Mouse (Mus musculus) heart, embryonic 14.5 days (tissue): ENCODE data around the gene Grik2. TPM values are rescaled to one million over a fixed set of nuclear protein-coding genes. Genes with fewer than 3 reads are reported as not detected.
"Not testable (repeated sequence)": the region's sequence is repeated elsewhere in the genome, so short reads cannot be mapped to it uniquely, and the experiment has no call there.

Experiments
- ATAC-seq: fragments of 200-750 bp; cut with Nextera tagmentation; 2 replicates; pipeline ENCODE4 v1.8.0; 2017; ENCODE audit warnings: low read depth, moderate TSS enrichment; ENCODE audit not compliant: insufficient number of reproducible peaks, insufficient read depth, low FRiP score
- H3K27ac ChIP-seq, 2 experiments: fragments of 200-500 bp in 1 of 2; fragments of 300-500 bp in 1 of 2; sonication (generic) in 1 of 2; replicated peaks in 1 of 2; 2 replicates each; pipeline ENCODE4 v1.5.1; 2012 to 2014; ENCODE audit warnings: low read depth in 2 of 2, low read length in 2 of 2, control low read depth in 1 of 2, mild to moderate bottlenecking in 1 of 2, mixed read lengths in 1 of 2; ENCODE audit not compliant: control insufficient read depth in 1 of 2, insufficient read depth in 1 of 2
- H3K27me3 ChIP-seq: fragments of 300-500 bp; sonication (generic); 2 replicates; pipeline ENCODE4 v1.6.1; 2014; ENCODE audit warnings: mild to moderate bottlenecking, low read length, control low read depth; ENCODE audit not compliant: control insufficient read depth, insufficient read depth
- H3K36me3 ChIP-seq: fragments of 300-500 bp; sonication (generic); 2 replicates; pipeline ENCODE4 v1.6.1; 2014; ENCODE audit warnings: mild to moderate bottlenecking, control low read depth, low read length, mixed read lengths; ENCODE audit not compliant: control insufficient read depth, insufficient read depth
- H3K4me1 ChIP-seq, 2 experiments: fragments of 200-500 bp in 1 of 2; fragments of 300-500 bp in 1 of 2; sonication (generic) in 1 of 2; 2 replicates each; pipeline ENCODE4 v1.6.1; 2012 to 2014; ENCODE audit warnings: low read length in 2 of 2, control low read depth in 1 of 2, mixed read lengths in 1 of 2; ENCODE audit not compliant: control insufficient read depth in 2 of 2, insufficient read depth in 2 of 2
- H3K4me2 ChIP-seq: fragments of 300-500 bp; sonication (generic); 2 replicates; pipeline ENCODE4 v1.6.1; 2014; ENCODE audit warnings: mild to moderate bottlenecking, low read length
- H3K4me3 ChIP-seq, 2 experiments: fragments of 200-500 bp in 1 of 2; fragments of 300-500 bp in 1 of 2; sonication (generic) in 1 of 2; 2 replicates each; pipeline ENCODE4 v1.5.1; 2012 to 2014; ENCODE audit warnings: low read length in 2 of 2, mild to moderate bottlenecking in 2 of 2, control low read depth in 1 of 2, low read depth in 1 of 2, moderate library complexity in 1 of 2; ENCODE audit not compliant: control insufficient read depth in 1 of 2, insufficient read depth in 1 of 2
- H3K9ac ChIP-seq: fragments of 300-500 bp; sonication (generic); 2 replicates; pipeline ENCODE4 v1.6.1; 2014; ENCODE audit warnings: mild to moderate bottlenecking, low read length
- H3K9me3 ChIP-seq: fragments of 300-500 bp; sonication (generic); 2 replicates; pipeline ENCODE4 v1.6.1; 2016; ENCODE audit warnings: low read length, control low read depth; ENCODE audit not compliant: control insufficient read depth
- WGBS: fragments of 180-500 bp; shearing (Covaris S2); extraction: QIAGEN DNeasy Blood & Tissue Kit; methylation state at CpG from one replicate; pipeline ENCODE4 v1.1.7; 2014; 5-methylcytosine and 5-hydroxymethylcytosine counted together
- polyA plus RNA-seq: library from polyadenylated mRNA; unstranded; fragments of >200 nt; fragmentation: Nextera tagmentation; extraction: Ambion mirVana; gene quantifications from 2 replicates; pipeline ENCODE4 v1.2.1, GENCODE M21; 2014

Grik2 gene
- polyA plus RNA-seq, 1 experiment from 2014 or later: 1.9 TPM

DNA sequence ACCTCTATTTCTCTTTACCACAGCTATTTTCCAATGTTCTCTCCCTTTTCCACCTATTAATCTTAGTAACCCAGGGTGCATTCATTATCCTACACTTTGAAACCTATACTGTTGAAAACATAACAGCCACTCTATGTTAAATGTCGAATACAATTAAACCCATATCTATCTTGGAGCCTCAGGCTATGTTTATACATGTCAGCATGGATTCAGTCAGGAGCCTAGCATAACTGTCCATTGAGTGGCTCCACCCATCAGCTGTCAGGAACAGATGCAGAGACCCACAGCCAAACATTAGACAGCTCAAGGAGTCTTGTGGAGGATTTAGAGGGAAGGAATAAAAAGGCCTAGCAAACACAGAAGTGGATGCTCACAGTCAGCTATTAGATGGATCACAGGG, 347.2 kb downstream of the Grik2 start:
- Histone ChIP-seq H3K27ac (no peak overlapping the region), H3K4me2 (no peak overlapping the region), H3K4me1 (no peaks in the 10 kb centered on the region), H3K9me3 (no peaks in the 10 kb centered on the region), H3K36me3 (no peaks in the 10 kb centered on the region), H3K4me3 (no peak overlapping the region), H3K27me3 (no peaks in the 10 kb centered on the region), H3K9ac (no peak overlapping the region)
- no peak for ATAC-seq
- 65% methylated on average over 1 of the region's 1 CpGs for WGBS

DNA sequence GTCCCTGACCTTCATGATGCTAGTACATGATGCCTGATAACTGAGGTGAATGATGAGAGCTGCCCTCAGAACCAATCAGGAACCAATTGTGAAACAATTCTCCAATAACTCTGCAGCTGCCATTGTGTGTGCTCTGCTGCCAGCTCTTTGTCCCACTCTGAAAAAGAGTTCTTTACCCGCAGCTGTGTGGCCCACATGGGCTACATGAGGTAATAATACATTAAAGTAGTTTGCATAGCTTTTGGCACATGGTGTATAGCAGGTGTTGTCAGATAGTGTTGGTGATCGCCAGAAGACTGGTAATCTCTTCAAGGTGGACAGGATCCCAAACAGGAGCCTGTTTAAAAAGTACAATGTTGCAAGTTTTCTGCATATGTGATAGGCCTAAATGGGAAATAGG, 351.5 kb downstream of the Grik2 start:
- H3K4me3 ChIP-seq: no peak overlapping the region
- no peak overlapping the region for H3K4me2 ChIP-seq
- no peak overlapping the region for H3K9ac ChIP-seq
- H3K27me3 ChIP-seq: no peaks in the 10 kb centered on the region
- no peaks in the 10 kb centered on the region for H3K9me3 ChIP-seq
- H3K36me3 ChIP-seq: no peaks in the 10 kb centered on the region
- no peaks in the 10 kb centered on the region for H3K4me1 ChIP-seq
- no peak overlapping the region for H3K27ac ChIP-seq
- no peak for ATAC-seq
- 64% methylated on average over 2 of the region's 2 CpGs for WGBS

DNA sequence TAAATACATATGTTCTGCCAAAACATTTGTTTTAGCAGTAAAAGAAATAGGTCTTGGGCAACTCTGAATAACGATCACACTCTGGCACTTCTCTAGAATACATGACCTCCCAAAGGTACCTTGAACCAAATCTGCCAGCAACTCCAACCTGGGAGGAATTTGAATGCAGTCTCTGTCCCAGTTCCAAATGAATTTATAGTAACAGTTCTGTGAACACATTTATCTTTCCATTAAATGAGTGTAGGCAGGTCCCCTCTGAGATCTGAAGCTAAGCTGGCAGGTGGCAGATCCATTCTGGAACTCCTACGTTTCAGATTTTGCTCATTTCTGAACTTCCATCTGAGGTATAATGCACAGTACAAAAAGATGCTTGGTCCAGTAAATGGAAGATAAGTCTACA, 352.3 kb downstream of the Grik2 start:
- Histone ChIP-seq H3K36me3 (no peaks in the 10 kb centered on the region), H3K9me3 (no peaks in the 10 kb centered on the region), H3K27me3 (no peaks in the 10 kb centered on the region), H3K27ac (no peak overlapping the region), H3K4me1 (no peaks in the 10 kb centered on the region), H3K9ac (no peak overlapping the region), H3K4me2 (no peak overlapping the region), H3K4me3 (no peak overlapping the region)
- no peak for ATAC-seq
- WGBS: 75% methylated on average over 2 of the region's 2 CpGs

DNA sequence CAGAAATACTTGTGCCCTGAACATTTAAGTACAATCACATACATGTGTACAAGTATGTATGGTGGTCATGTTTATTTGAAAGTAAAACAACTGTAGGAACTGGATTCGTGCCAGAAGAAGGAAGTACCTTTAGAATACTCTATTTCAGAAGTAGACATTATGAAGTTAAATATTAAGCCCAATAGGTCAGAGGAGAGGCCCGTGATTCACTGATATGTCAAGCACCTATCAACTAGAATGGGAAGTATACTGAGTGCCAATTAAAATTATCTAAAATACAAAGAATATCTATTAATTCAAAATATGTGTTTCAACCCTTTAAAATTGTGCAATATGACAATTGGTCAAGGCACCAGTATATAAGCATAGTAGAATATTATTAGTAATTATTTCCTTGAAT, 355.7 kb downstream of the Grik2 start:
- no peaks in the 10 kb centered on the region for H3K36me3 ChIP-seq
- no peaks in the 10 kb centered on the region for H3K9me3 ChIP-seq
- no peaks in the 10 kb centered on the region for H3K4me1 ChIP-seq
- WGBS: 67% methylated on average over 2 of the region's 2 CpGs
- no peak overlapping the region for H3K4me2 ChIP-seq
- H3K9ac ChIP-seq: no peak overlapping the region
- H3K27me3 ChIP-seq: no peaks in the 10 kb centered on the region
- ATAC-seq: no peak
- H3K27ac ChIP-seq: no peak overlapping the region
- no peak overlapping the region for H3K4me3 ChIP-seq

DNA sequence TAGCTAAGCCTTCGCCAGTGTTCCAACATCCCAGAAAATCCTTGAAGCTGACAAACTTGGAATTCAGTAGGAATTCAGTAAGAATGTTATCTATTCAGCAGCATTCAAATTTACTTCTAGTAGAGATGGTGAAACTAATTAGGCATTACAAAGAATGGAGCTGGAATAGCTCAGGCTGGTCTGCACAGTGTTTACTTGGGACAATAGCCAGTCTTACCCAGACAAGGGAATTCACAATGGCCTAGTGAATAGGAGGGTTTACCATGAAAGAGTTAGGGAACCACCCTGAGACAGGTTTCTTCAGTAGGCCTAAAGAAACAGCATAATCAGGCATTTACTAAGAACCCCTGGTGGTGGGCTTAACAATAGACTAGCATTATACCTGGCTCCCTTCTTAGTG, 371.4 kb downstream of the Grik2 start:
- H3K4me2 ChIP-seq, H3K9ac ChIP-seq, H3K27ac ChIP-seq, H3K27me3 ChIP-seq, H3K4me3 ChIP-seq, ATAC-seq, H3K4me1 ChIP-seq, H3K9me3 ChIP-seq, H3K36me3 ChIP-seq: not testable (repeated sequence)
- WGBS: 80% methylated on average over 1 of the region's 1 CpGs

DNA sequence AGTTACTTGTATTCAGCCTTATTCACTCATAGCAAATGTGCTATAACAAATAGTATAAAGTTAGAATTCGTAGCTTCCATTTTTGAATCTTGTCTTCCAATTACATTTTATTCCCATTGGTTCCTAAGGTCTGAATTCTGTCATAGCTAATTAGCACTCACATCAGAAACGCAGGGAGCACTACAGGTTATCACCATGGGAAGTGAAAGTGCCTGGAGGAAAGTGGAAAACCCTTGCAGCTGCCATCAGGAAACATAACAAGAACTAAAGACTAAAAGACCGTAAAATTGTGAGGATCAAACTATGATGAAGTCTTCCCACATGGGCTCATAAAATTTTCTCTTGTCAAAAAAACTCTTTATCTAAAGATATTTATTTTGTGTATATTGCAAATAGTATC, 405.6 kb downstream of the Grik2 start:
- ATAC-seq: no peak
- Histone ChIP-seq H3K27ac (no peak overlapping the region), H3K4me2 (no peak overlapping the region), H3K36me3 (no peaks in the 10 kb centered on the region), H3K9me3 (no peaks in the 10 kb centered on the region), H3K4me1 (no peaks in the 10 kb centered on the region), H3K9ac (no peak overlapping the region), H3K27me3 (no peaks in the 10 kb centered on the region), H3K4me3 (no peak overlapping the region)
- WGBS: 65% methylated on average over 3 of the region's 3 CpGs

DNA sequence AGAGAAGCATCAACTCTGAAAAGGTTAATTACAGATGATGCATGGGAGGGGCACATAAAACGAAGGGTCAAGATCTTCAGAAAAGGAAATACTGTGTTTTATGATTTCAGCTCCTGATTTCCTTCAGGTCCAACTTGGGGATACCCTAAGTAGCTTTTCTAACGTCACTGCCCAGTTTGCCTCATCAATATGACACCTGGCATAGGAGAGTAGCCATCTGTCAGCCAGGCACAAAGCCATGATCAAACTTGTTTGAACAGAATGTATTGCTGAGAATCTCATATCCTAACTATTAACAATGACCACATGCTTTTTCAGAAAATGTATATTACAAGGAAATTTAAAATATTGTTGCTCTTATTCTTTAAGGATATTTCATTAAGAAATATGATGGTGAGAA, 406.7 kb downstream of the Grik2 start:
- no peaks in the 10 kb centered on the region for H3K9me3 ChIP-seq
- no peak overlapping the region for H3K9ac ChIP-seq
- no peaks in the 10 kb centered on the region for H3K4me1 ChIP-seq
- H3K27ac ChIP-seq: no peak overlapping the region
- ATAC-seq: no peak
- no peaks in the 10 kb centered on the region for H3K36me3 ChIP-seq
- no peaks in the 10 kb centered on the region for H3K27me3 ChIP-seq
- no peak overlapping the region for H3K4me3 ChIP-seq
- 53% methylated on average over 2 of the region's 2 CpGs for WGBS
- no peak overlapping the region for H3K4me2 ChIP-seq

DNA sequence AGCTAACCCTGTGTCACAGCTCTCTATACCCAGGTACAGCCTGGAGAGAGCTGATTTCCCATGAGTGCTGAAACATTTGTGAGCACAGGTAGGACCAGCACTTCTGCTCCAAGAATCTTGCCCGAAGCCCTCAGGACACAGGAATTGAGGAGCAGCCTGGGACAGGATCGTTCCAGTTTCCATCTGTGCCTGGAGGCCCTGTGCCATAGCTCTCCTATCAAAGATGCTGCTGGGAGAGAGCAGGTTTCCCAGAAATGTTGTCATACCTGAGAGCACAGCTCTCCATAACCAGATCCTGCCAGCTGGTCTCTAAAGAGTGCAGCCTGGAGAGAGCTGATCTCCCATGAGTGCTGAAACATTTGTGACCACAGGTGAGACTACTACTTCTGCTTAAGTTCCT, 420.0 kb downstream of the Grik2 start:
- Histone ChIP-seq H3K9ac (no peak overlapping the region), H3K9me3 (no peaks in the 10 kb centered on the region), H3K27ac (no peak overlapping the region), H3K36me3 (no peaks in the 10 kb centered on the region), H3K4me3 (no peak overlapping the region), H3K27me3 (no peaks in the 10 kb centered on the region), H3K4me2 (no peak overlapping the region), H3K4me1 (no peaks in the 10 kb centered on the region)
- WGBS: 86% methylated on average over 2 of the region's 2 CpGs
- ATAC-seq: no peak
